Mouse (Mus musculus): ENCODE results near the gene Fbxl12. TPM values are rescaled to one million over a fixed set of nuclear protein-coding genes. Genes with fewer than 3 reads are reported as not detected.
"Not testable (repeated sequence)": the region's sequence is repeated elsewhere in the genome, so short reads cannot be mapped to it uniquely, and the experiment has no call there.

The Fbxl12 gene
- polyA plus RNA-seq, 3 experiments from 2014 or later = 21.7 to 59.5 (median 54.3) TPM

GRCm38 (mm10) chr9:20651602-20652259 lies 7.2 kb upstream of the Fbxl12 start, which contains the start of gene Pin1:
Gene Pin1 (plus strand): TSS chr9:20652095.
- peak; percentile 97 for ATAC-seq

GRCm38 (mm10) chr9:20645121-20645520 lies 554 bp upstream of the Fbxl12 start:
- ATAC-seq = peak; percentile 39

- peak; percentile 25 for ATAC-seq
These were observed 786 bp downstream of the Fbxl12 start for GRCm38 (mm10) chr9:20643781-20644180.

- ATAC-seq = peak; percentile 83
These were observed 1.6 kb downstream of the Fbxl12 start for GRCm38 (mm10) chr9:20642896-20643466.

GRCm38 (mm10) chr9:20642101-20642895 lies 2.3 kb downstream of the Fbxl12 start, which contains the start of gene Ubl5:
Gene Ubl5 (plus strand): TSS chr9:20642878.
- ATAC-seq = no peak

GRCm38 (mm10) chr9:20641501-20641900 lies 3.1 kb downstream of the Fbxl12 start:
- ATAC-seq = no peak

- no peak for ATAC-seq
These were observed 5.1 kb downstream of the Fbxl12 start for GRCm38 (mm10) chr9:20639486-20639885.

GRCm38 (mm10) chr9:20638552-20638951 lies 6.0 kb downstream of the Fbxl12 start:
- ATAC-seq = no peak

- no peak for ATAC-seq
These were observed 7.8 kb downstream of the Fbxl12 start for GRCm38 (mm10) chr9:20636790-20637189.

GRCm38 (mm10) chr9:20636256-20636655 lies 8.3 kb downstream of the Fbxl12 start:
- no peak for ATAC-seq

GRCm38 (mm10) chr9:20635676-20636075 lies 8.9 kb downstream of the Fbxl12 start:
- ATAC-seq = not testable (repeated sequence)

GRCm38 (mm10) chr9:20631332-20631731 lies 13.2 kb downstream of the Fbxl12 start:
- no peak for ATAC-seq

- no peak for ATAC-seq
These were observed 27.9 kb downstream of the Fbxl12 start for GRCm38 (mm10) chr9:20616685-20617084.

- no peak for ATAC-seq
These were observed 32.6 kb downstream of the Fbxl12 start for GRCm38 (mm10) chr9:20611976-20612375.

- ATAC-seq = no peak
These were observed 34.6 kb downstream of the Fbxl12 start for GRCm38 (mm10) chr9:20609831-20610464.

- peak; percentile 94 for ATAC-seq
These were observed 37.2 kb downstream of the Fbxl12 start for GRCm38 (mm10) chr9:20607100-20607974.

- ATAC-seq = no peak
These were observed 38.3 kb downstream of the Fbxl12 start for GRCm38 (mm10) chr9:20606269-20606668.

- ATAC-seq = no peak
These were observed 43.3 kb downstream of the Fbxl12 start for GRCm38 (mm10) chr9:20601270-20601669.

- peak; percentile 96 for ATAC-seq
These were observed 63.4 kb downstream of the Fbxl12 start, which contains the start of gene Zfp846 for GRCm38 (mm10) chr9:20581175-20581634. Gene Zfp846 (plus strand): TSS chr9:20581291.

GRCm38 (mm10) chr9:20576591-20576990 lies 68.0 kb downstream of the Fbxl12 start:
- no peak for ATAC-seq

- no peak for ATAC-seq
These were observed 73.5 kb downstream of the Fbxl12 start for GRCm38 (mm10) chr9:20571060-20571459.
